ENCODE assay signal across 22 mouse cellular contexts in genomic region chr10:5527634-5528033, GRCm38 (mm10). TPM values are rescaled to one million over a fixed set of nuclear protein-coding genes. Genes with fewer than 3 reads are reported as not detected.
A peak's percentile ranks its signal among the peaks of the same experiment; 100 is the strongest.
DNase-seq lines count a peak whose midpoint lies in the region; ATAC-seq and TF ChIP-seq lines count a peak whose summit lies in the region.
"Had no signal": no experiment of that assay in that cellular context is flagged by ENCODE, and none has a peak within 500 bp of the region (broad histone marks: within the 10 kb centered on the region; RNA-seq: fewer than 3 reads in every experiment).

No protein-coding gene starts in this region.

- H3K9me3 ChIP-seq in kidney, embryonic 14.5 days (ENCODE audit: control insufficient read depth, low read length): no peaks in the 10 kb centered on the region
- H3K9me3 ChIP-seq: forebrain, embryonic 12.5 days; hindbrain, embryonic 15.5 days; limb, embryonic 13.5 days; midbrain, embryonic 10.5 days; neural tube, embryonic 12.5 days had no signal

- no peaks in the 10 kb centered on the region for H3K27me3 ChIP-seq in cerebellum, adult 2 months (ENCODE audit: control insufficient read depth, insufficient read depth, low read length)
- no peaks in the 10 kb centered on the region for H3K27me3 ChIP-seq in kidney, adult 2 months (replicated peaks; ENCODE audit: control insufficient read depth, insufficient read depth, low read length)
- H3K27me3 ChIP-seq in kidney, embryonic 14.5 days (ENCODE audit: control insufficient read depth, insufficient read depth, low read length): no peaks in the 10 kb centered on the region
- H3K27me3 ChIP-seq in splenic B cell, adult 2 months (ENCODE audit: control insufficient read depth, insufficient read depth, low read length, poor library complexity, severe bottlenecking): no peaks in the 10 kb centered on the region
- H3K27me3 ChIP-seq: forebrain, embryonic 12.5 days; hindbrain, embryonic 15.5 days; limb, embryonic 13.5 days; neural tube, embryonic 12.5 days had no signal

- no peak overlapping the region for H3K4me2 ChIP-seq in kidney, embryonic 14.5 days (replicated peaks; ENCODE audit: low read depth, low read length)
- H3K4me2 ChIP-seq: forebrain, embryonic 12.5 days; heart, embryonic 11.5 days; hindbrain, embryonic 15.5 days; limb, embryonic 13.5 days; neural tube, embryonic 12.5 days had no signal

- no peak for TF ChIP-seq CTCF in cerebellum, adult 2 months (IDR thresholded peaks at IDR 0.05; ENCODE audit: borderline replicate concordance, insufficient read depth, low read depth, low read length)
- TF ChIP-seq CTCF in kidney, adult 2 months (conservative IDR thresholded peaks at IDR 0.05; ENCODE audit: insufficient read depth, insufficient read length, low read depth, low read length): no peak

- no peaks in the 10 kb centered on the region for H3K36me3 ChIP-seq in kidney, adult 2 months (ENCODE audit: control insufficient read depth, insufficient read depth, low read length)
- H3K36me3 ChIP-seq in kidney, embryonic 14.5 days (ENCODE audit: control insufficient read depth, insufficient read depth, low read length): no peaks in the 10 kb centered on the region
- H3K36me3 ChIP-seq in splenic B cell, adult 2 months (ENCODE audit: control insufficient read depth, insufficient read depth, low read length, poor library complexity, severe bottlenecking): no peaks in the 10 kb centered on the region
- H3K36me3 ChIP-seq: forebrain, embryonic 12.5 days; hindbrain, embryonic 15.5 days; limb, embryonic 13.5 days; midbrain, embryonic 10.5 days; neural tube, embryonic 12.5 days had no signal

- DNase-seq in cerebellum, adult 2 months: peak; percentile 33 to 79
- no peak for DNase-seq in cerebellum, adult 9-11 months
- peak; percentile 65 for DNase-seq in kidney, adult 2 months
- DNase-seq in lung, postnatal 36 days: peak; percentile 31
- DNase-seq in lung, postnatal 10 days: no peak
- peak; percentile 21 for DNase-seq in splenic B cell, adult 2 months (ENCODE audit: low read depth, low spot score)
- DNase-seq in yolk sac, embryonic 10.5 days (ENCODE audit: low spot score): no peak
- DNase-seq: gastrocnemius, postnatal 25 days; heart, postnatal 14 days; spleen, adult 18-20 months; thymus, postnatal 25 days had no signal

- ATAC-seq in kidney, embryonic 14.5 days (ENCODE audit: low FRiP score, low TSS enrichment): no peak
- ATAC-seq: intestine, embryonic 16.5 days; lung, postnatal 0 days had no signal

- H3K4me3 ChIP-seq in cerebellum, adult 2 months (replicated peaks; ENCODE audit: insufficient read depth, low read depth, low read length): no peak overlapping the region
- H3K4me3 ChIP-seq in kidney, adult 2 months (ENCODE audit: insufficient read depth, low read depth, low read length): no peak overlapping the region
- H3K4me3 ChIP-seq in kidney, embryonic 14.5 days (ENCODE audit: low read length): no peak overlapping the region
- H3K4me3 ChIP-seq: forebrain, embryonic 12.5 days; hindbrain, embryonic 15.5 days; limb, embryonic 13.5 days; midbrain, embryonic 10.5 days; neural tube, embryonic 12.5 days had no signal

- H3K4me1 ChIP-seq in cerebellum, adult 2 months (ENCODE audit: control insufficient read depth, insufficient read depth, low read length): peaks cover 29% of the 10 kb centered on the region
- no peaks in the 10 kb centered on the region for H3K4me1 ChIP-seq in kidney, adult 2 months (ENCODE audit: control insufficient read depth, insufficient read depth, low read length)
- no peaks in the 10 kb centered on the region for H3K4me1 ChIP-seq in kidney, embryonic 14.5 days (ENCODE audit: control insufficient read depth, insufficient read depth, low read length)
- H3K4me1 ChIP-seq: forebrain, embryonic 12.5 days; hindbrain, embryonic 15.5 days; limb, embryonic 13.5 days; midbrain, embryonic 10.5 days; neural tube, embryonic 12.5 days had no signal

- 4% methylated on average over 4 of the region's 4 CpGs for WGBS in cerebellum, adult 2 months
- WGBS in kidney, adult 2 months: 43% methylated on average over 4 of the region's 4 CpGs
- 68% methylated on average over 4 of the region's 4 CpGs for WGBS in kidney, embryonic 14.5 days

- H3K9ac ChIP-seq in kidney, embryonic 14.5 days (ENCODE audit: low read depth, low read length): no peak overlapping the region
- H3K9ac ChIP-seq: forebrain, embryonic 12.5 days; hindbrain, embryonic 15.5 days; limb, embryonic 13.5 days; liver, embryonic 14.5 days; neural tube, embryonic 12.5 days had no signal

- no peak overlapping the region; the same call in 1 of the 2 replicates for H3K27ac ChIP-seq in cerebellum, adult 2 months (ENCODE audit: insufficient read depth, low read length)
- H3K27ac ChIP-seq in kidney, adult 2 months (ENCODE audit: insufficient read depth, low read depth, low read length): no peak overlapping the region; the same call in 1 of the 2 replicates
- H3K27ac ChIP-seq in kidney, embryonic 14.5 days (ENCODE audit: low read depth, low read length): no peak overlapping the region
- H3K27ac ChIP-seq: forebrain, embryonic 12.5 days; hindbrain, embryonic 15.5 days; limb, embryonic 13.5 days; liver, embryonic 14.5 days; midbrain, embryonic 10.5 days; neural tube, embryonic 12.5 days; stomach, postnatal 0 days had no signal

- TF ChIP-seq POLR2A in cerebellum, adult 2 months (IDR thresholded peaks at IDR 0.05; ENCODE audit: borderline replicate concordance, insufficient read depth, low read length): no peak
- no peak for TF ChIP-seq POLR2A in kidney, adult 2 months (IDR thresholded peaks at IDR 0.05; ENCODE audit: low read depth, low read length)

RNA-seq across cellular contexts. Expression of gene Syne1, which starts 23.6 kb away (rescaled TPM):
- polyA plus RNA-seq in cerebellum, adult 2 months (2012; rRNA removed): 295 and 355 TPM in 2 replicates
- polyA plus RNA-seq in kidney, adult 2 months (2012; rRNA removed): 10.2 and 12.3 TPM in 2 replicates
- polyA plus RNA-seq in kidney, embryonic 14.5 days (2014; fragmentation: Nextera tagmentation; extraction: Ambion mirVana): 3.6 and 5.8 TPM in 2 replicates

Comparison
In these comparisons a context has a peak if more than half of its experiments do, and no peak if none do; other contexts are left out.
1. DNase-seq: peak in cerebellum, adult 2 months (2 of 2), kidney, adult 2 months (single experiment), lung, postnatal 36 days (single experiment) and splenic B cell, adult 2 months (single experiment); none in cerebellum, adult 9-11 months (single experiment), lung, postnatal 10 days (single experiment) and yolk sac, embryonic 10.5 days (single experiment).
2. RNA of gene Syne1, which starts 23.6 kb away (polyA plus RNA-seq): 295 to 355 TPM in cerebellum, adult 2 months; 10.2 to 12.3 TPM in kidney, adult 2 months and 3.6 to 5.8 TPM in kidney, embryonic 14.5 days; every median in the first group is over 10 times any median in the second.